Mouse (Mus musculus) stomach, postnatal 0 days (tissue): ENCODE measurements at regions not wholly inside any gene's neighbourhood (a gene's known extent, or its start where the extent isn't known, plus 50 kb on each side); places are given as distances from the start of the nearest gene placed in this dataset.

Source experiments
- ATAC-seq: fragments of 200-750 bp; cut with Nextera tagmentation; 2 replicates; pipeline ENCODE4 v1.8.0; 2017; ENCODE audit not compliant: low FRiP score, low TSS enrichment
- DNase-seq: peaks from one replicate; pipeline ENCODE4 v3.0.0-alpha.2; 2016; ENCODE audit warnings: low spot score
- H3K27ac ChIP-seq: fragments of 300-500 bp; sonication (generic); replicated peaks from 2 replicates; pipeline ENCODE4 v1.5.1; 2014; ENCODE audit warnings: mild to moderate bottlenecking, control low read depth
- H3K27me3 ChIP-seq: fragments of 300-500 bp; sonication (generic); 2 replicates; pipeline ENCODE4 v1.6.1; 2014; ENCODE audit warnings: low read length; ENCODE audit not compliant: control insufficient read depth, insufficient read depth
- H3K36me3 ChIP-seq: fragments of 300-500 bp; sonication (generic); 2 replicates; pipeline ENCODE4 v1.6.1; 2014; ENCODE audit warnings: low read length, mixed read lengths; ENCODE audit not compliant: control insufficient read depth, insufficient read depth
- H3K4me1 ChIP-seq: fragments of 300-500 bp; sonication (generic); replicated peaks from 2 replicates; pipeline ENCODE4 v1.6.1; 2014; ENCODE audit warnings: antibody characterized with exemption; ENCODE audit not compliant: control insufficient read depth, insufficient read depth
- H3K4me2 ChIP-seq: fragments of 300-500 bp; sonication (generic); replicated peaks from 2 replicates; pipeline ENCODE4 v1.6.1; 2014; ENCODE audit warnings: low read depth, mild to moderate bottlenecking, control low read depth, moderate library complexity
- H3K4me3 ChIP-seq: fragments of 300-500 bp; sonication (generic); 2 replicates; pipeline ENCODE4 v1.5.1; 2014; ENCODE audit warnings: low read depth, low read length, control low read depth
- H3K9ac ChIP-seq: fragments of 300-500 bp; sonication (generic); 2 replicates; pipeline ENCODE4 v1.6.1; 2014; ENCODE audit warnings: mild to moderate bottlenecking, low read length, control low read depth, mixed read lengths
- H3K9me3 ChIP-seq: fragments of 300-500 bp; sonication (generic); 2 replicates; pipeline ENCODE4 v1.6.1; 2016; ENCODE audit warnings: low read length; ENCODE audit not compliant: control insufficient read depth
- CTCF ChIP-seq: IDR thresholded peaks from 2 replicates; pipeline ENCODE4 v1.5.1; 2016; ENCODE audit warnings: antibody characterized with exemption, low read depth, mild to moderate bottlenecking, moderate library complexity
- EP300 ChIP-seq: optimal IDR thresholded peaks from 2 replicates; pipeline ENCODE3; 2016; ENCODE audit warnings: antibody characterized with exemption
- WGBS: fragments of 180-500 bp; shearing (Covaris S2); extraction: QIAGEN DNeasy Blood & Tissue Kit; methylation state at CpG from one replicate; pipeline ENCODE4 v1.1.7; 2014; 5-methylcytosine and 5-hydroxymethylcytosine counted together

GRCm38 (mm10) chr8:127884641-127885040, 473.8 kb upstream of the Nrp1 start:
- TF ChIP-seq EP300 (no peak), CTCF (no peak)
- no peak for DNase-seq
- Histone ChIP-seq H3K9ac (no peak overlapping the region), H3K9me3 (no peaks in the 10 kb centered on the region), H3K27ac (no peak overlapping the region), H3K4me2 (no peak overlapping the region), H3K27me3 (no peaks in the 10 kb centered on the region), H3K4me3 (no peak overlapping the region), H3K4me1 (no peaks in the 10 kb centered on the region), H3K36me3 (no peaks in the 10 kb centered on the region)
- 67% methylated on average over 1 of the region's 1 CpGs for WGBS
- ATAC-seq, result no peak

- no peak overlapping the region for H3K4me2 ChIP-seq
- no peak overlapping the region for H3K4me3 ChIP-seq
- no peak for TF ChIP-seq CTCF
- no peak for TF ChIP-seq EP300
- no peaks in the 10 kb centered on the region for H3K36me3 ChIP-seq
- H3K9me3 ChIP-seq, result no peaks in the 10 kb centered on the region
- H3K4me1 ChIP-seq, result no peaks in the 10 kb centered on the region
- ATAC-seq, result no peak
- no peak for DNase-seq
- no peak overlapping the region for H3K27ac ChIP-seq
- WGBS, result 86% methylated on average over 3 of the region's 3 CpGs
- H3K9ac ChIP-seq, result no peak overlapping the region
- no peaks in the 10 kb centered on the region for H3K27me3 ChIP-seq
These were observed 473.2 kb upstream of the Nrp1 start for GRCm38 (mm10) chr8:127885211-127885610.

- DNase-seq, result no peak
- ATAC-seq, result no peak
These were observed 472.6 kb upstream of the Nrp1 start for GRCm38 (mm10) chr8:127885831-127886230.

GRCm38 (mm10) chr8:127890729-127891128, 467.7 kb upstream of the Nrp1 start:
- Histone ChIP-seq H3K27me3 (no peaks in the 10 kb centered on the region), H3K4me1 (no peaks in the 10 kb centered on the region), H3K9me3 (no peaks in the 10 kb centered on the region), H3K4me2 (no peak overlapping the region), H3K4me3 (no peak overlapping the region), H3K9ac (no peak overlapping the region), H3K36me3 (no peaks in the 10 kb centered on the region), H3K27ac (no peak overlapping the region)
- ATAC-seq (no peak), DNase-seq (no peak)
- 68% methylated on average over 6 of the region's 6 CpGs for WGBS
- TF ChIP-seq EP300 (no peak), CTCF (no peak)

More at GRCm38 (mm10) chr8:127885831-127886230, 472.6 kb upstream of the Nrp1 start:
- no peaks in the 10 kb centered on the region for H3K27me3 ChIP-seq
- no peak overlapping the region for H3K9ac ChIP-seq
- H3K4me3 ChIP-seq, result no peak overlapping the region
- H3K4me2 ChIP-seq, result no peak overlapping the region
- 39% methylated on average over 3 of the region's 3 CpGs for whole genome bisulfite sequencing
- H3K36me3 ChIP-seq, result no peaks in the 10 kb centered on the region
- TF ChIP-seq CTCF (no peak), EP300 (no peak)
- H3K9me3 ChIP-seq, result no peaks in the 10 kb centered on the region
- no peak overlapping the region for H3K27ac ChIP-seq
- H3K4me1 ChIP-seq, result no peaks in the 10 kb centered on the region

GRCm38 (mm10) chr8:127894284-127894683, 464.1 kb upstream of the Nrp1 start:
- ATAC-seq, result no peak
- Histone ChIP-seq H3K4me1 (no peaks in the 10 kb centered on the region), H3K36me3 (no peaks in the 10 kb centered on the region), H3K4me2 (no peak overlapping the region), H3K27me3 (no peaks in the 10 kb centered on the region), H3K27ac (no peak overlapping the region), H3K4me3 (no peak overlapping the region), H3K9ac (no peak overlapping the region), H3K9me3 (no peaks in the 10 kb centered on the region)
- TF ChIP-seq CTCF, result no peak
- no peak for TF ChIP-seq EP300
- DNase-seq, result no peak

- Histone ChIP-seq H3K4me3 (no peak overlapping the region), H3K27me3 (no peaks in the 10 kb centered on the region), H3K4me2 (no peak overlapping the region), H3K27ac (no peak overlapping the region), H3K36me3 (no peaks in the 10 kb centered on the region), H3K9ac (no peak overlapping the region), H3K9me3 (no peaks in the 10 kb centered on the region), H3K4me1 (no peaks in the 10 kb centered on the region)
- DNase-seq (no peak), ATAC-seq (no peak)
- TF ChIP-seq EP300 (no peak), CTCF (no peak)
- 77% methylated on average over 5 of the region's 5 CpGs for WGBS
These were observed 450.0 kb upstream of the Nrp1 start for GRCm38 (mm10) chr8:127908436-127908835.
